Mouse (Mus musculus) midbrain, embryonic 11.5 days (tissue): ENCODE data around the gene Shisal2a. TPM values are rescaled to one million over a fixed set of nuclear protein-coding genes. Genes with fewer than 3 reads are reported as not detected.

Experiments used
- ATAC-seq: fragments of 200-750 bp; cut with Nextera tagmentation; 2 replicates; pipeline ENCODE4 v1.8.0; 2017; ENCODE audit warnings: moderate TSS enrichment, moderate library complexity; ENCODE audit not compliant: low FRiP score
- DNase-seq: peaks from one replicate; pipeline ENCODE4 v3.0.0; 2015; ENCODE audit warnings: low spot score; ENCODE audit errors: missing footprints
- H3K27ac ChIP-seq: fragments of 300-500 bp; sonication (generic); 2 replicates; pipeline ENCODE4 v1.5.1; 2014; ENCODE audit warnings: low read depth, low read length
- H3K27me3 ChIP-seq: fragments of 300-500 bp; sonication (generic); 2 replicates; pipeline ENCODE4 v1.6.1; 2014; ENCODE audit warnings: mild to moderate bottlenecking, low read length, moderate library complexity, mixed read lengths; ENCODE audit not compliant: control insufficient read depth, insufficient read depth
- H3K36me3 ChIP-seq: fragments of 300-500 bp; sonication (generic); 2 replicates; pipeline ENCODE4 v1.6.1; 2014; ENCODE audit warnings: mild to moderate bottlenecking, low read length, moderate library complexity, mixed read lengths; ENCODE audit not compliant: control insufficient read depth, insufficient read depth
- H3K4me1 ChIP-seq: fragments of 300-500 bp; sonication (generic); 2 replicates; pipeline ENCODE4 v1.6.1; 2014; ENCODE audit warnings: low read length; ENCODE audit not compliant: control insufficient read depth, insufficient read depth
- H3K4me2 ChIP-seq: fragments of 300-500 bp; sonication (generic); 2 replicates; pipeline ENCODE4 v1.6.1; 2014; ENCODE audit warnings: mild to moderate bottlenecking, moderate library complexity
- H3K4me3 ChIP-seq: fragments of 300-500 bp; sonication (generic); 2 replicates; pipeline ENCODE4 v1.5.1; 2014; ENCODE audit warnings: low read depth, low read length
- H3K9ac ChIP-seq: fragments of 300-500 bp; sonication (generic); 2 replicates; pipeline ENCODE4 v1.6.1; 2014; ENCODE audit warnings: low read length
- H3K9me3 ChIP-seq: fragments of 300-500 bp; sonication (generic); 2 replicates; pipeline ENCODE4 v1.6.1; 2016; ENCODE audit warnings: low read length; ENCODE audit not compliant: control insufficient read depth
- WGBS: fragments of 180-500 bp; shearing (Covaris S2); extraction: QIAGEN DNeasy Blood & Tissue Kit; methylation state at CpG from one replicate; pipeline ENCODE4 v1.1.7; 2014; 5-methylcytosine and 5-hydroxymethylcytosine counted together
- polyA plus RNA-seq: library from polyadenylated mRNA; unstranded; fragments of >200 nt; fragmentation: Nextera tagmentation; extraction: Ambion mirVana; gene quantifications from 2 replicates; pipeline ENCODE4 v1.2.1, GENCODE M21; 2014

Shisal2a gene
- polyA plus RNA-seq, 1 experiment from 2014 or later = 1.6 TPM

- peak overlapping the region; percentile 80 for H3K4me2 ChIP-seq
- H3K4me1 ChIP-seq = peaks cover 10% of the 10 kb centered on the region
- no peaks in the 10 kb centered on the region for H3K36me3 ChIP-seq
- H3K4me3 ChIP-seq = peak overlapping the region; percentile 40
- no peaks in the 10 kb centered on the region for H3K27me3 ChIP-seq
- peak; percentile 81 for ATAC-seq
- no peak overlapping the region for H3K27ac ChIP-seq
- WGBS = 2% methylated on average over 52 of the region's 52 CpGs
- H3K9me3 ChIP-seq = no peaks in the 10 kb centered on the region
- peak; percentile 97 for DNase-seq
- peak overlapping the region; percentile 79 for H3K9ac ChIP-seq
These were observed 23.1 kb upstream of the Shisal2a start for GRCm38 (mm10) chr4:108406138-108406860.

DNA sequence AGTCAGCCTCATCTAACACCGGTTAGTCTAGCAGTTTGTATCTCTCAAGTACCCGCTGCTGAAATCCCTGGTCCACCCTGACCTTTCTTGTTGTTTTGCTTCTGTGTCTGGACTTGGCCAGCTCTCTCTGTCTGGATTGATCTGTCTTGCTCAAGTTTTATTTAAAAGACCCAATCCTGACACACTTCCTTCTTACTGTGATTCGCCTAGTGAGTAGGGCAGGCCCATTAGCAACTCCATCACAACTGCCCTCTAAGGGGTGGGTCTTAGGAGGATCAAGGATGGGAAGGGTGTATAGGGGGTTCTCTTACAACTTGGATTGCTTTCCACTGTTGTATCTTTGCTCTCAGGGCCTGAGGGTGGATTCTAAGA lies 22.6 kb upstream of the Shisal2a start:
- DNase-seq (no peak), ATAC-seq (peak; percentile 45)
- no peaks in the 10 kb centered on the region for H3K27me3 ChIP-seq
- peak overlapping the region; percentile 80 for H3K4me2 ChIP-seq
- H3K4me3 ChIP-seq = peak overlapping the region; percentile 40; the same call in 1 of the 2 replicates
- no peaks in the 10 kb centered on the region for H3K9me3 ChIP-seq
- no peak overlapping the region for H3K27ac ChIP-seq
- H3K9ac ChIP-seq = peak overlapping the region; percentile 79
- no peaks in the 10 kb centered on the region for H3K36me3 ChIP-seq
- peaks cover 10% of the 10 kb centered on the region for H3K4me1 ChIP-seq
- WGBS = 66% methylated on average over 3 of the region's 3 CpGs

DNA sequence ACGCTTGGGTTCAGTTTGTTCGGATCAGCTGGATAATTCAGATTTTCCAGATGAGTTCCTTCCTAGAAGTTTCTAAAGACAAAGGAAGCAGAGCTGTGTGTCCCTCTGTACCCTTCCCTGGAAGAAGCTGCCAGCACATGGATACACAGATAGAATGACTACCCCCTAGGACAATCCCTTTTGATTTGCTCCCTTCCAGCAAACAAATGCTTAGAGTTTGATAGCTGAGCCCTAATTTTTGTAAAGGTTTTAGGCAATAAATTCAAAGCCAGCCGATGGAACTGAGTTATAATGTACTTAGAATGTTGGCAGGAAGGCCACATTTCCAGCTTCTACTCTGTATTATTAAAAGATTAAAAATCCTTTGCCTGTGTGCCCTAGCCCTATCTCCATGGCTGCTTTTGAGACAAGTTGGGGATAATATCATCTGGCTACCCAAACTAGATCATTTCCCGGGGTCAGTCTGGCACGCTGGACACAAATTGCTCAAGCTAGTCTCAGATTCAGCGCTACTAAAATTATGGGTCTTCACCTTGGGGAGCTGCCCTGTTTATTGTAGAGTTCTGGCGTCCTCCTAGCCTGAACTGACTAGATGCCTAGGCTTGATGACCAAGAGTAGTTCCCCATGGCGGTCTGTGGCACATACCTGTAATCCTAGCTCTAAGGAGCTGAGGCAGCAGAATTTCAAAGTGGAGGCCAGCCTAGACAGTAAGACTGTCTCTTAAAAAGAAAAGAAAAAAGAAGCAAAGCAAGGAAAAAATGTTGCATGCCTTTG lies 20.9 kb upstream of the Shisal2a start:
- no peak overlapping the region for H3K9ac ChIP-seq
- H3K27me3 ChIP-seq = no peaks in the 10 kb centered on the region
- H3K4me3 ChIP-seq = no peak overlapping the region
- DNase-seq (peak; percentile 81), ATAC-seq (no peak)
- peaks cover 10% of the 10 kb centered on the region for H3K4me1 ChIP-seq
- H3K27ac ChIP-seq = no peak overlapping the region
- H3K36me3 ChIP-seq = 0 out of 2 replicates have a peak, but pooled peaks cover 3% of the 10 kb centered on the region
- H3K9me3 ChIP-seq = no peaks in the 10 kb centered on the region
- no peak overlapping the region for H3K4me2 ChIP-seq
- 90% methylated on average over 8 of the region's 8 CpGs for WGBS

- Histone ChIP-seq H3K27ac (no peak overlapping the region), H3K27me3 (no peaks in the 10 kb centered on the region), H3K4me1 (no peaks in the 10 kb centered on the region), H3K4me2 (no peak overlapping the region), H3K4me3 (no peak overlapping the region), H3K9ac (no peak overlapping the region), H3K36me3 (0 out of 2 replicates have a peak, but pooled peaks cover 3% of the 10 kb centered on the region), H3K9me3 (no peaks in the 10 kb centered on the region)
- 91% methylated on average over 10 of the region's 10 CpGs for WGBS
- DNase-seq = no peak
- ATAC-seq = no peak
These were observed 17.2 kb upstream of the Shisal2a start for GRCm38 (mm10) chr4:108400395-108400794.

- no peak overlapping the region for H3K4me2 ChIP-seq
- no peaks in the 10 kb centered on the region for H3K9me3 ChIP-seq
- no peak overlapping the region for H3K9ac ChIP-seq
- ATAC-seq = no peak
- no peak for DNase-seq
- no peaks in the 10 kb centered on the region for H3K4me1 ChIP-seq
- H3K27ac ChIP-seq = no peak overlapping the region
- H3K4me3 ChIP-seq = no peak overlapping the region
- H3K27me3 ChIP-seq = no peaks in the 10 kb centered on the region
- no peaks in the 10 kb centered on the region for H3K36me3 ChIP-seq
These were observed 11.1 kb upstream of the Shisal2a start for GRCm38 (mm10) chr4:108394236-108394635.

- peaks cover 7% of the 10 kb centered on the region; the same call in 1 of the 2 replicates for H3K4me1 ChIP-seq
- H3K9me3 ChIP-seq = no peaks in the 10 kb centered on the region
- no peak for ATAC-seq
- no peaks in the 10 kb centered on the region for H3K36me3 ChIP-seq
- no peaks in the 10 kb centered on the region for H3K27me3 ChIP-seq
- WGBS = 80% methylated on average over 2 of the region's 2 CpGs
- H3K9ac ChIP-seq = no peak overlapping the region
- no peak for DNase-seq
- H3K4me2 ChIP-seq = no peak overlapping the region
- H3K27ac ChIP-seq = no peak overlapping the region
- H3K4me3 ChIP-seq = no peak overlapping the region
These were observed 9.4 kb upstream of the Shisal2a start for GRCm38 (mm10) chr4:108392558-108392957.

- no peaks in the 10 kb centered on the region for H3K36me3 ChIP-seq
- H3K27me3 ChIP-seq = no peaks in the 10 kb centered on the region
- H3K27ac ChIP-seq = no peak overlapping the region
- ATAC-seq (no peak), DNase-seq (no peak)
- no peaks in the 10 kb centered on the region for H3K9me3 ChIP-seq
- H3K4me2 ChIP-seq = no peak overlapping the region
- WGBS = 79% methylated on average over 5 of the region's 5 CpGs
- H3K4me1 ChIP-seq = peaks cover 9% of the 10 kb centered on the region; the same call in 1 of the 2 replicates
- no peak overlapping the region for H3K4me3 ChIP-seq
- H3K9ac ChIP-seq = no peak overlapping the region
These were observed 8.0 kb upstream of the Shisal2a start for GRCm38 (mm10) chr4:108391124-108391523.

DNA sequence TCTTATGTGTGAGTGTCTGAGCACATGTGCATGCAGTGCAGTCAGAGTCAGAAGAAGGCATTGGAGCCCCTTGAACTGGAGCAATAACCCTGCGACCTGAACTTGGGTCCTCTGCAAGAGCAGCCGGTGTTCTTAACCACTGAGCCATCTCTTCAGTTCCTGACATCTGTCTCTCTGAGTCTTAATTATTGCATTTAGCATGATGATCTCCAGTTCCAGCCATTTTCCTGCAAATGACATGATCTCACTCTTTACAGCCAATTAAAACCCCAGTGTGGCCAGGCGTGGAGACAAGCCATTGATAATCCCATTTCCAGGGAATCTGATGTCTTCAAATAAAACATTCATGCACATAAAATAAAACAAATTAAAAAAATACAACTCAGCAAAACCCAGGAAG lies 5.6 kb upstream of the Shisal2a start:
- Histone ChIP-seq H3K4me2 (no peak overlapping the region), H3K27ac (no peak overlapping the region), H3K27me3 (peaks cover 8% of the 10 kb centered on the region), H3K4me3 (no peak overlapping the region), H3K36me3 (no peaks in the 10 kb centered on the region), H3K4me1 (peaks cover 9% of the 10 kb centered on the region; the same call in 1 of the 2 replicates), H3K9me3 (no peaks in the 10 kb centered on the region), H3K9ac (no peak overlapping the region)
- ATAC-seq (no peak), DNase-seq (no peak)
- WGBS = 77% methylated on average over 3 of the region's 3 CpGs

- Histone ChIP-seq H3K27ac (0 out of 2 replicates have a peak overlapping the region, but pooled peaks have one; percentile 21), H3K4me3 (peak overlapping the region; percentile 18), H3K27me3 (peaks cover 17% of the 10 kb centered on the region), H3K9me3 (no peaks in the 10 kb centered on the region), H3K4me1 (peaks cover 15% of the 10 kb centered on the region), H3K4me2 (peak overlapping the region; percentile 48), H3K9ac (peak overlapping the region; percentile 60), H3K36me3 (no peaks in the 10 kb centered on the region)
- ATAC-seq (peak; percentile 82), DNase-seq (peak; percentile 95)
- 8% methylated on average over 18 of the region's 18 CpGs for WGBS
These were observed 4.6 kb upstream of the Shisal2a start for GRCm38 (mm10) chr4:108387681-108388253.
